In genomic region chr12:75310766-75311165, GRCm38 (mm10) we compare ENCODE assay signal across 9 mouse cellular contexts. TPM values are rescaled to one million over a fixed set of nuclear protein-coding genes. Genes with fewer than 3 reads are reported as not detected.
DNase-seq lines count a peak whose midpoint lies in the region; ATAC-seq and TF ChIP-seq lines count a peak whose summit lies in the region.
"Had no signal": no experiment of that assay in that cellular context is flagged by ENCODE, and none has a peak within 500 bp of the region (broad histone marks: within the 10 kb centered on the region; RNA-seq: fewer than 3 reads in every experiment).

No protein-coding gene starts in this region.

- H3K4me2 ChIP-seq in limb, embryonic 12.5 days = peak overlapping the region; percentile 80
- H3K4me2 ChIP-seq in hindbrain, embryonic 15.5 days = no peak overlapping the region

- no peak overlapping the region for H3K9ac ChIP-seq in limb, embryonic 12.5 days (replicated peaks)
- no peak overlapping the region for H3K9ac ChIP-seq in hindbrain, embryonic 15.5 days

- 76% methylated on average over 12 of the region's 12 CpGs for WGBS in limb, embryonic 12.5 days
- 85% methylated on average over 12 of the region's 12 CpGs for WGBS in limb, embryonic 10.5 days
- WGBS in hindbrain, embryonic 15.5 days = 86% methylated on average over 12 of the region's 12 CpGs
- 62% methylated on average over 12 of the region's 12 CpGs for WGBS in small intestine, adult 2 months
- 79% methylated on average over 12 of the region's 12 CpGs for WGBS in thymus, adult 2 months

- no peak for ATAC-seq in limb, embryonic 12.5 days (ENCODE audit: insufficient number of reproducible peaks, insufficient read depth, low FRiP score, low TSS enrichment, low read depth)
- no peak for ATAC-seq in hindbrain, embryonic 15.5 days (ENCODE audit: low FRiP score, low read depth)
- ATAC-seq: midbrain, embryonic 16.5 days had no signal

- intact Hi-C loops in gastrocnemius, postnatal 36 days (cut with DNase I) = loop anchor here (5.0 kb wide), 1 partner anchor 42 kb away; no protein-coding TSS in a partner anchor

- no peak overlapping the region for H3K27ac ChIP-seq in limb, embryonic 12.5 days
- no peak overlapping the region for H3K27ac ChIP-seq in limb, embryonic 10.5 days
- H3K27ac ChIP-seq in hindbrain, embryonic 15.5 days (replicated peaks) = 0 out of 2 replicates have a peak overlapping the region, but pooled peaks have one; percentile 14
- no peak overlapping the region for H3K27ac ChIP-seq in small intestine, adult 2 months (ENCODE audit: insufficient read depth, low read depth, low read length)
- no peak overlapping the region for H3K27ac ChIP-seq in thymus, adult 2 months (ENCODE audit: control insufficient read depth, insufficient read depth, low read length)

- H3K27me3 ChIP-seq in limb, embryonic 12.5 days = no peaks in the 10 kb centered on the region
- no peaks in the 10 kb centered on the region; the same call in 1 of the 2 replicates for H3K27me3 ChIP-seq in limb, embryonic 10.5 days (ENCODE audit: low read depth, poor library complexity, severe bottlenecking)
- 0 out of 2 replicates have a peak, but pooled peaks cover 4% of the 10 kb centered on the region for H3K27me3 ChIP-seq in hindbrain, embryonic 15.5 days
- H3K27me3 ChIP-seq in small intestine, adult 2 months (ENCODE audit: control insufficient read depth, insufficient read depth, low read length) = no peaks in the 10 kb centered on the region
- H3K27me3 ChIP-seq in thymus, adult 2 months (ENCODE audit: control insufficient read depth, insufficient read depth, low read length) = peaks cover 5% of the 10 kb centered on the region

- H3K36me3 ChIP-seq in limb, embryonic 12.5 days = no peaks in the 10 kb centered on the region
- H3K36me3 ChIP-seq in limb, embryonic 10.5 days = no peaks in the 10 kb centered on the region
- H3K36me3 ChIP-seq in hindbrain, embryonic 15.5 days = no peaks in the 10 kb centered on the region
- H3K36me3 ChIP-seq in small intestine, adult 2 months (ENCODE audit: control insufficient read depth, insufficient read depth, low read length) = no peaks in the 10 kb centered on the region
- H3K36me3 ChIP-seq in thymus, adult 2 months (ENCODE audit: control insufficient read depth, insufficient read depth, low read length) = no peaks in the 10 kb centered on the region

- no peaks in the 10 kb centered on the region for H3K9me3 ChIP-seq in limb, embryonic 12.5 days
- H3K9me3 ChIP-seq in limb, embryonic 10.5 days (replicated peaks) = no peaks in the 10 kb centered on the region
- no peaks in the 10 kb centered on the region for H3K9me3 ChIP-seq in hindbrain, embryonic 15.5 days

- no peak for TF ChIP-seq CTCF in small intestine, adult 2 months (IDR thresholded peaks at IDR 0.05; ENCODE audit: extremely low read depth, insufficient read length, insufficient replicate concordance, low read depth, low read length)
- TF ChIP-seq CTCF in thymus, adult 2 months (IDR thresholded peaks at IDR 0.05; ENCODE audit: borderline replicate concordance, control insufficient read depth, extremely low read depth, insufficient read depth, low read length, poor library complexity) = no peak

- no peak overlapping the region for H3K4me3 ChIP-seq in limb, embryonic 12.5 days (replicated peaks)
- H3K4me3 ChIP-seq in limb, embryonic 10.5 days = no peak overlapping the region
- 0 out of 2 replicates have a peak overlapping the region, but pooled peaks have one; percentile 7 for H3K4me3 ChIP-seq in hindbrain, embryonic 15.5 days
- H3K4me3 ChIP-seq in small intestine, adult 2 months (ENCODE audit: low read depth, low read length) = peak overlapping the region; percentile 19
- H3K4me3 ChIP-seq in thymus, adult 2 months (ENCODE audit: control insufficient read depth, insufficient read depth, low read length) = no peak overlapping the region

- TF ChIP-seq POLR2A in small intestine, adult 2 months (IDR thresholded peaks at IDR 0.05; ENCODE audit: low read depth, low read length) = no peak
- no peak for TF ChIP-seq POLR2A in thymus, adult 2 months (IDR thresholded peaks at IDR 0.05; ENCODE audit: control insufficient read depth, extremely low read depth, insufficient read depth, low read length, poor library complexity)

- H3K4me1 ChIP-seq in limb, embryonic 12.5 days (replicated peaks) = peaks cover 14% of the 10 kb centered on the region; the same call in 1 of the 2 replicates
- H3K4me1 ChIP-seq in limb, embryonic 10.5 days = peaks cover 20% of the 10 kb centered on the region
- H3K4me1 ChIP-seq in hindbrain, embryonic 15.5 days (replicated peaks) = peaks cover 18% of the 10 kb centered on the region
- H3K4me1 ChIP-seq in small intestine, adult 2 months (ENCODE audit: control insufficient read depth, insufficient read depth, insufficient read length, low read length) = peaks cover 5% of the 10 kb centered on the region; the same call in 1 of the 2 replicates
- H3K4me1 ChIP-seq in thymus, adult 2 months (replicated peaks; ENCODE audit: control insufficient read depth, insufficient read depth, low read length) = peaks cover 10% of the 10 kb centered on the region; the same call in 1 of the 2 replicates

- no peak for DNase-seq in limb, embryonic 10.5 days (ENCODE audit: low spot score)
- DNase-seq in gastrocnemius, postnatal 36 days = peak; percentile 28 to 62
- no peak for DNase-seq in right cerebral cortex, adult 18-20 months
- no peak for DNase-seq in natural killer cell, adult 2 months (ENCODE audit: low spot score in 2 of 2)
- DNase-seq in thymus, adult 2 months = no peak

RNA-seq across cellular contexts. Expression of gene Rhoj, which starts 2.6 kb away (rescaled TPM):
- polyA plus RNA-seq in limb, embryonic 12.5 days (2016; fragmentation: Nextera tagmentation; extraction: Ambion mirVana) = 32.7 and 33.0 TPM in 2 replicates
- 13.1 and 24.2 TPM in 2 replicates for polyA plus RNA-seq in limb, embryonic 10.5 days (2016; fragmentation: Nextera tagmentation; extraction: Ambion mirVana)
- 10 to 100 TPM; 13.2 to 17.6 TPM for total RNA-seq in gastrocnemius, postnatal 36 days (2021)
- 22.8 and 28.4 TPM in 2 replicates for polyA plus RNA-seq in hindbrain, embryonic 15.5 days (2015; fragmentation: Nextera tagmentation; extraction: Ambion mirVana)
- polyA plus RNA-seq in small intestine, adult 2 months (2012; rRNA removed) = 11.4 and 17.5 TPM in 2 replicates
- 5.1 and 5.9 TPM in 2 replicates for polyA plus RNA-seq in thymus, adult 2 months (2012; rRNA removed)

Comparison
In these comparisons a context has a peak if more than half of its experiments do, and no peak if none do; other contexts are left out.
1. H3K4me3 ChIP-seq: peak in hindbrain, embryonic 15.5 days (single experiment) and small intestine, adult 2 months (single experiment); none in limb, embryonic 12.5 days (single experiment), limb, embryonic 10.5 days (single experiment) and thymus, adult 2 months (single experiment).
2. DNase-seq: peak in gastrocnemius, postnatal 36 days (2 of 2); none in limb, embryonic 10.5 days (single experiment), right cerebral cortex, adult 18-20 months (single experiment), natural killer cell, adult 2 months (0 of 2) and thymus, adult 2 months (single experiment).